Mouse (Mus musculus) MN1 (cell line): Measurements from ENCODE around the gene Anapc7.
"Not testable (repeated sequence)": the region's sequence is repeated elsewhere in the genome, so short reads cannot be mapped to it uniquely, and the experiment has no call there.

Experiments
- DNase-seq: peaks from one replicate; pipeline ENCODE4 v3.0.0-alpha.2; 2016; ENCODE audit warnings: low spot score

Anapc7 gene

GRCm38 (mm10) chr5:122451324-122451723 lies 29.8 kb downstream of the Anapc7 start:
- DNase-seq, result no peak

- DNase-seq, result no peak
Measured at GRCm38 (mm10) chr5:122452194-122452593, 30.7 kb downstream of the Anapc7 start.

GRCm38 (mm10) chr5:122453188-122453587 lies 31.7 kb downstream of the Anapc7 start:
- no peak for DNase-seq

GRCm38 (mm10) chr5:122454442-122454841 lies 32.9 kb downstream of the Anapc7 start:
- DNase-seq, result no peak

DNA sequence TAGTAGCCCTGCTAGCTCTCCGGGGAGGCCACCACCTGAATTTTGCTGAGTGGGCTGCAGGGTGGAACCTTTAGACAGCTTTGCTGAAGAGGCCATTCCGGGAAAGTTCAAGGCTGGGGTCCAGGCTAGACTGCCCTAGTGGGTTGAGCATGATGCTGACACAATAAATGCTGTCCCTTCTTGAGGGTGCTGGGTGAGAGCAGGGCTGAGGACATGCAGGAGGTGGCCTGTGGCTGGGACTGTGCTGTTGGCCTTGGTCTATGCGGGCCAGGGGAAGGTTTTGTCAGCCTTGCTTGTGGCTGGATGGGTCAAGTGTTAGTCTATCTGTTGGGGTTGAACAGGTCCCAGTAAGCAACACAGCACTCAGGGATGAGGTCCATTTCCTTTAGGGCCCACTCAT lies 33.4 kb downstream of the Anapc7 start:
- DNase-seq, result no peak

GRCm38 (mm10) chr5:122455584-122455983 lies 34.1 kb downstream of the Anapc7 start:
- DNase-seq, result no peak

DNA sequence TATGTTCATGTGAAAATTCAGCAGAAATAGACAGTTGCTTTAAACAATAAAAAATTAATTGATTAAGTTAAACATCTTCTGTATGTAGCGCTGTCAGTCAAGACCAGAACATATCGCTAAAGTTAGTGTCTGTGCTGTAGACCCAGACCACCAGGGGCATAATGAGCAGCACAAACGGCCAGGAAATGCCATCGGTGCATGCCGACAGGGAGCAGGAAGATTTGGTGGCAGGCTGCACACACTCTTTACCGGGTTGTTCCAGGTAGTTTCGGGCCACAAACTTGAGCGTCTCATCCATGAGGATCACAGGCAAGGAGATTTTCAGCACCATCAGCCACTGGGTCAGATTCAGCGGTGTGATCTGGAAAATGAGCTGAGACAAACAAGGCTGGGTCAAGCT lies 35.6 kb downstream of the Anapc7 start:
- not testable (repeated sequence) for DNase-seq

DNA sequence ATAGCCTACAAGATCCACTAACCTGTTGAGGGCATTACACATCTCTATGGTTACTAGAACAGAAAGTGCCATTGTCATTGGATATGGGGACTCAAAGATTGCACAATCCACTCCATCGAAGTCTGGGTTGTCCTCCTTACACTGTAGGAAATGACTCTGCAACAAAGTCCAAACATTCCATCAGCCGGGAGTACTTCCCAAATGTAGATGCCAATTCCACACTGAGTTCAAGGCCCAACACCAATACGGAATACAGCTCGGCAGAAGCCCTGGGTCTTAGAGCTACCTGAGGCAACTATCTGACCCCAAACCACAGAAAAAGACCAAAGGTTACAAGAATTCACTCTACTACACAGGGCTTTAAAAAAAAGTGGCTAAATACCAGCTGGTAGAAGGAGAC lies 36.6 kb downstream of the Anapc7 start:
- DNase-seq, result no peak

DNA sequence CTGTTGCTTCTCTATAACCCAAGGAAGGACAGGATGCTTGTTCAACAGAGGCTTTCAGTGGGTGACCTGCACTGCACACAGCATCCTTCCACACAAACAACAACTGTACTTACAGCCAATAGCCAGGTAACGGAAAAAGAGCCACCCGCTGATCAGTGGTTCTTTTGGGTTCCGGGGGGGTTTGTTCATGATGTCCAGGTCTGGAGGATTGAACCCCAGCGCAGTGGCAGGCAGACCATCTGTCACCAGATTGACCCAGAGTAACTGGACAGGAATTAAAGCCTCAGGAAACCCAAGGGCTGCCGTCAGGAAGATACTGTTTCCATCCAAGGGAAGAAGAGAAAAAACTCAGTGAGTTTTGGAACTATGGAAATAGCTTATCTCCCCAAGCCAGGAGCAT lies 37.8 kb downstream of the Anapc7 start:
- no peak for DNase-seq

- DNase-seq, result no peak
Measured at GRCm38 (mm10) chr5:122460656-122461055, 39.2 kb downstream of the Anapc7 start.

DNA sequence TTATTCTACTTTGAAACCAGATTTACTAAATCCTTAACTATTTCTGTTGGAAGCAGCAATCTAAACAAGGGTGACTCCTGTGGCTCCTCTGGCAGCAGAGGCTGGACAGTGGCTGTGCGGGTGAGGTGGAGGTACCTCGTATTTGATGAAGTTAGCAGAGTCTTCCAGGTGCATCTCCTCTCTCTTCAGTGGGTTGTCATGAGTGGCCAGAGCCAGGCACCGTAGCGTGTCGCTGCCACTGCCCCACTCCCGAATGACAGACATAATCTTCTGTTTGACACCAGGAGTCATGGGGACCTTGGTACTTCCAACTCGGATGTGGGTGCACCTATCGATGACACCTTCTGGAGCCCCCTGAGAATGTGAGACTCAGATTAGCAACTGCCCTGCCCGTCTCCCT lies 39.9 kb downstream of the Anapc7 start:
- no peak for DNase-seq

DNA sequence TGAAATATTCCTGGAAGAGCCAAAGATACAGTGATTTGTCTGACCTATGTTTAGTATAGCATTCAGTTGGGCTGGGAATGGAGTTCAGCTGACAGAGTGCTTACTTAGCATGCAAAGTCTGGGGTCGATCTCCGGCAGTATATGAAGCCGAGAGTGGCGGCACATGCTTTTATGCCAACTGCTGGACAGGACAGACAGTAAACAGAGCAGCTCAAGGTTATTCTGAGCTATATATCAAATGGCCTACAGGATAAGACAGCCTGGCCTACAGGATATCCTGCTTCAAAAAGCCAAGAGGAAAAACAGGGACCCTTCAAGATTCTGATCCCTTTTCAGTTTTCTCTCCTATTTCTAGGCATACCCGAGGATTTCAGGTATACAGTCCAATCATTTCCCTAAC lies 50.2 kb downstream of the Anapc7 start:
- DNase-seq, result no peak

GRCm38 (mm10) chr5:122474643-122475363 lies 53.3 kb downstream of the Anapc7 start:
- no peak for DNase-seq

GRCm38 (mm10) chr5:122476078-122476477 lies 54.6 kb downstream of the Anapc7 start:
- no peak for DNase-seq

DNA sequence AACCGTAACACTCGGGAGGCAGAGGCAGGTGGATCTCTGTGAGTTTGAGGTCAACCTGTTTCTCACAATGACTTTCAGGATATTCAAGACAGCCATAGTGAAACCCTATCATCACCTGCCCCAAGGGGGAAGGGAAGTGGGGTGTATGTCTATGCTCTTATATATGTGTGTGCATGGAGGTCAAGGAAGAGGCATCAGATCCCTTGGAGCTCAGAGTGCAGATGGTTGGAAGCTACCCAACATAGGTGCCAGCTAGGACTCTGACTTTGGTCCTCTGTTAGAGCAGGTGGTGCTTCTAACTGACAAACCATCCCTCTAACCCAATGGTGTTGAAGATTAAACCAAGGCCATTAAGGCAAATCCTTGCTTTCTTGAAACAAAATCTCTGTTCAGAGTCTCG lies 56.0 kb downstream of the Anapc7 start:
- DNase-seq, result no peak

- no peak for DNase-seq
Measured at GRCm38 (mm10) chr5:122479131-122479530, 57.6 kb downstream of the Anapc7 start.

GRCm38 (mm10) chr5:122481844-122482243 lies 60.4 kb downstream of the Anapc7 start:
- DNase-seq, result no peak

GRCm38 (mm10) chr5:122482733-122483391 lies 61.4 kb downstream of the Anapc7 start:
- no peak for DNase-seq

GRCm38 (mm10) chr5:122486243-122486642 lies 64.8 kb downstream of the Anapc7 start:
- not testable (repeated sequence) for DNase-seq

DNA sequence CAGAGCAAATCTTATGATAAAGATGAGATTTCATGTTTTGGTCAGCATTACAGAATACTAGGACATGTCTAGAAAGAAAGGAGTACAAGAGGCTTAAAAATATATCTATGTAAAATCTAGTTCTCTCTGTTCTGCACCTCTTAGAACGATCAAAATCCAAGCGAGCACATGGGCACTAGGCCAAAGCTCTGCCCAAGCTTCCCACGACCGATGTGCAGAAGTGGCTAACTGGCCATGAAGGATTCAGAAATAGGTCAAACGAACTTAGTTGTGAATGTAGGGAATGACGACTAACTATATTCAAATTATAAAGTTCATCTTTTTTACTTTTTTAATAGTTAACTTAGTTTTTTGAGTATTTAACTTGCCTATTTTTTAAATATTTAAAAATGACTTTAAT lies 66.3 kb downstream of the Anapc7 start:
- DNase-seq, result no peak

GRCm38 (mm10) chr5:122490148-122490547 lies 68.7 kb downstream of the Anapc7 start:
- no peak for DNase-seq

DNA sequence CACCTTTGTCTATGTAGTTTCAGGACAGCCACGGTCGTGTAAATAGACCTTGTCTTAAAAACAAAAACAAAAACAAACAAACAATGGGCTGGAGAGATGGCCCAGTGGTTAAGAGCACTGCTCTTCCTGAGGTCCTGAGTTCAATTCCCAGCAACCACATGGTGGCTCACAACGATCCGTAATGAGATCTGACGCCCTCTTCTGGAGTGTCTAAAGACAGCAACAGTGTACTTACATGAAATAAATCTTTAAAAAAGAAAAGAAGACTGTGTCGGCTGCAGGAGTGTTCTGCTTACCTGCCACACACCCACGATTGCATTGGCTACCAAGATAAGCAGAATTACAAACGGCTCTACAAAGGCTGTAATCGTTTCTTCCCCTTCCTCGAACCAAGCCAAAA lies 69.9 kb downstream of the Anapc7 start:
- DNase-seq, result no peak

- no peak for DNase-seq
Measured at GRCm38 (mm10) chr5:122493035-122493434, 71.5 kb downstream of the Anapc7 start.

GRCm38 (mm10) chr5:122494449-122494848 lies 73.0 kb downstream of the Anapc7 start:
- DNase-seq, result no peak
